Comparison of ENCODE assay signal across 20 mouse cellular contexts in genomic region chr5:126392306-126392705, GRCm38 (mm10).
DNase-seq lines count a peak whose midpoint lies in the region; ATAC-seq and TF ChIP-seq lines count a peak whose summit lies in the region.
"Had no signal": no experiment of that assay in that cellular context is flagged by ENCODE, and none has a peak within 500 bp of the region (broad histone marks: within the 10 kb centered on the region; RNA-seq: fewer than 3 reads in every experiment).

No protein-coding gene starts in this region.

- H3K27ac ChIP-seq in layer of hippocampus, adult 2 months, result no peak overlapping the region
- H3K27ac ChIP-seq in liver, embryonic 12.5 days, result no peak overlapping the region
- H3K27ac ChIP-seq: embryonic facial prominence, embryonic 10.5 days; forebrain, embryonic 13.5 days; heart, embryonic 13.5 days; hindbrain, embryonic 12.5 days had no signal

- DNase-seq in layer of hippocampus, adult 2 months (ENCODE audit: low spot score in 2 of 2), result no peak
- DNase-seq in layer of hippocampus, adult 8-10 months (ENCODE audit: low spot score in 2 of 2), result no peak
- DNase-seq in ES-CJ7 (ENCODE audit: low read depth, low spot score) (peak; percentile 54), ZHBTc4 (ENCODE audit: low read depth, low spot score) (peak; percentile 36), liver (no peak)
- DNase-seq: adrenal gland, adult 2 months; adrenal gland, postnatal 25 days; cerebellum, adult 2 months; cerebellum, postnatal 10 days; gastrocnemius, postnatal 36 days; heart, adult 11 months; heart, postnatal 36 days had no signal

- no peaks in the 10 kb centered on the region for H3K36me3 ChIP-seq in E14TG2a.4 (ENCODE audit: insufficient read depth, low read length)
- no peaks in the 10 kb centered on the region for H3K36me3 ChIP-seq in liver, embryonic 12.5 days
- H3K36me3 ChIP-seq: embryonic facial prominence, embryonic 10.5 days; heart, embryonic 13.5 days; hindbrain, embryonic 12.5 days had no signal

- peaks cover 6% of the 10 kb centered on the region for H3K9me3 ChIP-seq in E14TG2a.4 (ENCODE audit: low read length)
- H3K9me3 ChIP-seq in liver, embryonic 12.5 days (replicated peaks), result 0 out of 2 replicates have a peak, but pooled peaks cover 5% of the 10 kb centered on the region
- H3K9me3 ChIP-seq: embryonic facial prominence, embryonic 10.5 days; forebrain, embryonic 13.5 days; hindbrain, embryonic 12.5 days had no signal

- H3K9ac ChIP-seq in liver, embryonic 12.5 days, result no peak overlapping the region
- H3K9ac ChIP-seq: forebrain, embryonic 13.5 days; heart, embryonic 13.5 days; hindbrain, embryonic 12.5 days had no signal

- H3K27me3 ChIP-seq in E14TG2a.4 (ENCODE audit: insufficient read depth, low read length), result no peaks in the 10 kb centered on the region; the same call in 1 of the 2 replicates
- H3K27me3 ChIP-seq in liver, embryonic 12.5 days (replicated peaks), result no peaks in the 10 kb centered on the region
- H3K27me3 ChIP-seq: forebrain, embryonic 13.5 days; heart, embryonic 13.5 days; hindbrain, embryonic 12.5 days had no signal

- no peak overlapping the region for H3K4me3 ChIP-seq in layer of hippocampus, adult 2 months
- H3K4me3 ChIP-seq in E14TG2a.4 (replicated peaks; ENCODE audit: low read length), result no peak overlapping the region
- no peak overlapping the region for H3K4me3 ChIP-seq in liver, embryonic 12.5 days
- H3K4me3 ChIP-seq: embryonic facial prominence, embryonic 10.5 days; forebrain, embryonic 13.5 days; heart, embryonic 13.5 days; hindbrain, embryonic 12.5 days had no signal

- ATAC-seq in liver, embryonic 12.5 days, result no peak
- ATAC-seq: activated CD4-positive, CD25-positive, alpha-beta regulatory T cell, adult 4 months; forebrain, embryonic 13.5 days; hindbrain, embryonic 16.5 days had no signal

- 29% methylated on average over 1 of the region's 1 CpGs for WGBS in liver, embryonic 12.5 days (ENCODE audit: insufficient replicate concordance)

- H3K4me1 ChIP-seq in E14TG2a.4 (replicated peaks; ENCODE audit: low read depth, low read length), result no peaks in the 10 kb centered on the region
- H3K4me1 ChIP-seq in liver, embryonic 12.5 days, result no peaks in the 10 kb centered on the region
- H3K4me1 ChIP-seq: embryonic facial prominence, embryonic 10.5 days; forebrain, embryonic 13.5 days; heart, embryonic 13.5 days; hindbrain, embryonic 12.5 days had no signal

- no peak overlapping the region for H3K4me2 ChIP-seq in liver, embryonic 12.5 days
- H3K4me2 ChIP-seq: forebrain, embryonic 13.5 days; heart, embryonic 13.5 days; hindbrain, embryonic 12.5 days had no signal

- peak; percentile 36 for TF ChIP-seq CTCF in layer of hippocampus, adult 2 months (conservative IDR thresholded peaks at IDR 0.05)
- peak; percentile 68 for TF ChIP-seq CTCF in E14TG2a.4 (conservative IDR thresholded peaks at IDR 0.05; ENCODE audit: low read length)

Comparison
In these comparisons a context has a peak if more than half of its experiments do, and no peak if none do; other contexts are left out.
1. DNase-seq: peak in ES-CJ7 (single experiment) and ZHBTc4 (single experiment); none in layer of hippocampus, adult 2 months (0 of 2), layer of hippocampus, adult 8-10 months (0 of 2) and liver (single experiment).